Mouse (Mus musculus) neural tube, embryonic 13.5 days (tissue): ENCODE measurements around the gene Crtc1. TPM values are rescaled to one million over a fixed set of nuclear protein-coding genes. Genes with fewer than 3 reads are reported as not detected.

Experiments
- ATAC-seq: fragments of 200-750 bp; cut with Nextera tagmentation; 2 replicates; pipeline ENCODE4 v1.8.0; 2017; ENCODE audit warnings: low read depth, mild to moderate bottlenecking, moderate TSS enrichment, moderate library complexity
- H3K27ac ChIP-seq: fragments of 300-500 bp; sonication (generic); replicated peaks from 2 replicates; pipeline ENCODE4 v1.5.1; 2015; ENCODE audit warnings: moderate library complexity, mild to moderate bottlenecking, inconsistent platforms
- H3K27me3 ChIP-seq: fragments of 300-500 bp; sonication (generic); 2 replicates; pipeline ENCODE4 v1.6.1; 2015; ENCODE audit warnings: mild to moderate bottlenecking, inconsistent platforms
- H3K36me3 ChIP-seq: fragments of 300-500 bp; sonication (generic); 2 replicates; pipeline ENCODE4 v1.6.1; 2015; ENCODE audit warnings: mild to moderate bottlenecking, inconsistent platforms
- H3K4me1 ChIP-seq: fragments of 300-500 bp; sonication (generic); replicated peaks from 2 replicates; pipeline ENCODE4 v1.6.1; 2015; ENCODE audit warnings: inconsistent platforms
- H3K4me2 ChIP-seq: fragments of 300-500 bp; sonication (generic); 2 replicates; pipeline ENCODE4 v1.6.1; 2015; ENCODE audit warnings: inconsistent platforms, mild to moderate bottlenecking, moderate library complexity
- H3K4me3 ChIP-seq: fragments of 300-500 bp; sonication (generic); 2 replicates; pipeline ENCODE4 v1.5.1; 2015; ENCODE audit warnings: mild to moderate bottlenecking, inconsistent platforms
- H3K9ac ChIP-seq: fragments of 300-500 bp; sonication (generic); 2 replicates; pipeline ENCODE4 v1.6.1; 2015; ENCODE audit warnings: moderate library complexity, mild to moderate bottlenecking, inconsistent platforms
- H3K9me3 ChIP-seq: fragments of 300-500 bp; sonication (generic); 2 replicates; pipeline ENCODE4 v1.6.1; 2016; ENCODE audit warnings: inconsistent platforms
- WGBS: fragments of 180-500 bp; shearing (Covaris S2); methylation state at CpG from one replicate; pipeline ENCODE4 v1.1.7; 2015; 5-methylcytosine and 5-hydroxymethylcytosine counted together
- polyA plus RNA-seq: library from polyadenylated mRNA; unstranded; fragments of >200 nt; fragmentation: Nextera tagmentation; extraction: Ambion mirVana; gene quantifications from 2 replicates; pipeline ENCODE4 v1.2.1, GENCODE M21; 2015

Crtc1 gene
- polyA plus RNA-seq, 1 experiment from 2014 or later = 33.7 TPM

- peak within 1 kb of the TSS; percentile 50 for H3K4me2 ChIP-seq
- no peak within 1 kb of the TSS for H3K27ac ChIP-seq
- no peaks in the 10 kb centered on the region for H3K36me3 ChIP-seq
- H3K4me1 ChIP-seq = peaks cover 29% of the 10 kb centered on the region
- H3K27me3 ChIP-seq = peaks cover 74% of the 10 kb centered on the region
- 0 out of 2 replicates have a peak, but pooled peaks cover 2% of the 10 kb centered on the region for H3K9me3 ChIP-seq
- WGBS = 2% methylated on average over 47 of the region's 47 CpGs
- H3K4me3 ChIP-seq = peak within 1 kb of the TSS; percentile 31
- H3K9ac ChIP-seq = no peak within 1 kb of the TSS
- 0 out of 2 replicates have a peak, but pooled peaks have one; percentile 3 for ATAC-seq
Observed at GRCm38 (mm10) chr8:70373397-70374317, 65.7 kb downstream of the Crtc1 start, which contains the start of gene Comp. Gene Comp, plus strand, starts transcription at chr8:70373558.

- 37% methylated on average over 6 of the region's 6 CpGs for WGBS
- peaks cover 57% of the 10 kb centered on the region for H3K27me3 ChIP-seq
- no peak overlapping the region for H3K9ac ChIP-seq
- 0 out of 2 replicates have a peak, but pooled peaks cover 2% of the 10 kb centered on the region for H3K9me3 ChIP-seq
- peaks cover 29% of the 10 kb centered on the region for H3K4me1 ChIP-seq
- H3K4me2 ChIP-seq = no peak overlapping the region
- ATAC-seq = no peak
- H3K36me3 ChIP-seq = no peaks in the 10 kb centered on the region
- H3K4me3 ChIP-seq = no peak overlapping the region
- no peak overlapping the region for H3K27ac ChIP-seq
Observed at GRCm38 (mm10) chr8:70371951-70372350, 67.4 kb downstream of the Crtc1 start.

- 78% methylated on average over 7 of the region's 7 CpGs for WGBS
- Histone ChIP-seq H3K9ac (no peak overlapping the region), H3K9me3 (0 out of 2 replicates have a peak, but pooled peaks cover 2% of the 10 kb centered on the region), H3K36me3 (no peaks in the 10 kb centered on the region), H3K4me3 (no peak overlapping the region), H3K4me1 (peaks cover 22% of the 10 kb centered on the region), H3K27ac (no peak overlapping the region), H3K27me3 (peaks cover 42% of the 10 kb centered on the region), H3K4me2 (no peak overlapping the region)
- no peak for ATAC-seq
Observed at GRCm38 (mm10) chr8:70370476-70370875, 68.9 kb downstream of the Crtc1 start.

GRCm38 (mm10) chr8:70366588-70366987 is 72.8 kb downstream of the Crtc1 start:
- Histone ChIP-seq H3K27me3 (peaks cover 3% of the 10 kb centered on the region), H3K4me1 (no peaks in the 10 kb centered on the region), H3K4me3 (no peak overlapping the region), H3K4me2 (no peak overlapping the region), H3K9ac (no peak overlapping the region), H3K27ac (no peak overlapping the region), H3K9me3 (no peaks in the 10 kb centered on the region), H3K36me3 (no peaks in the 10 kb centered on the region)
- no peak for ATAC-seq
- WGBS = 69% methylated on average over 5 of the region's 5 CpGs

GRCm38 (mm10) chr8:70364066-70364465 is 75.3 kb downstream of the Crtc1 start:
- no peaks in the 10 kb centered on the region for H3K36me3 ChIP-seq
- WGBS = 36% methylated on average over 5 of the region's 5 CpGs
- H3K27ac ChIP-seq = no peak overlapping the region
- H3K4me1 ChIP-seq = no peaks in the 10 kb centered on the region
- ATAC-seq = no peak
- no peaks in the 10 kb centered on the region for H3K9me3 ChIP-seq
- no peaks in the 10 kb centered on the region for H3K27me3 ChIP-seq
- H3K9ac ChIP-seq = no peak overlapping the region
- H3K4me2 ChIP-seq = no peak overlapping the region
- no peak overlapping the region for H3K4me3 ChIP-seq

- H3K9ac ChIP-seq = peak overlapping the region; percentile 5; the same call in 1 of the 2 replicates
Observed at GRCm38 (mm10) chr8:70361484-70362032, 77.8 kb downstream of the Crtc1 start.

GRCm38 (mm10) chr8:70360769-70361168 is 78.6 kb downstream of the Crtc1 start:
- H3K36me3 ChIP-seq = no peaks in the 10 kb centered on the region
- ATAC-seq = no peak
- H3K4me3 ChIP-seq = no peak overlapping the region
- no peak overlapping the region for H3K9ac ChIP-seq
- 53% methylated on average over 4 of the region's 4 CpGs for WGBS
- 0 out of 2 replicates have a peak, but pooled peaks cover 4% of the 10 kb centered on the region for H3K27me3 ChIP-seq
- H3K9me3 ChIP-seq = no peaks in the 10 kb centered on the region
- no peak overlapping the region for H3K4me2 ChIP-seq
- H3K4me1 ChIP-seq = no peaks in the 10 kb centered on the region
- no peak overlapping the region for H3K27ac ChIP-seq

More at GRCm38 (mm10) chr8:70361484-70362032, 77.8 kb downstream of the Crtc1 start:
- ATAC-seq = no peak
- no peaks in the 10 kb centered on the region for H3K4me1 ChIP-seq
- 0 out of 2 replicates have a peak, but pooled peaks cover 4% of the 10 kb centered on the region for H3K27me3 ChIP-seq
- no peaks in the 10 kb centered on the region for H3K9me3 ChIP-seq
- WGBS = 77% methylated on average over 10 of the region's 10 CpGs
- no peak overlapping the region for H3K27ac ChIP-seq
- H3K4me3 ChIP-seq = no peak overlapping the region
- no peaks in the 10 kb centered on the region for H3K36me3 ChIP-seq
- no peak overlapping the region for H3K4me2 ChIP-seq

GRCm38 (mm10) chr8:70359411-70359810 is 80.0 kb downstream of the Crtc1 start:
- H3K4me2 ChIP-seq = no peak overlapping the region
- H3K36me3 ChIP-seq = no peaks in the 10 kb centered on the region
- H3K9ac ChIP-seq = no peak overlapping the region
- H3K27ac ChIP-seq = no peak overlapping the region
- H3K9me3 ChIP-seq = no peaks in the 10 kb centered on the region
- ATAC-seq = no peak
- no peaks in the 10 kb centered on the region; the same call in 1 of the 2 replicates for H3K4me1 ChIP-seq
- H3K4me3 ChIP-seq = no peak overlapping the region
- 35% methylated on average over 3 of the region's 3 CpGs for WGBS
- 0 out of 2 replicates have a peak, but pooled peaks cover 4% of the 10 kb centered on the region for H3K27me3 ChIP-seq

- Histone ChIP-seq H3K9me3 (no peaks in the 10 kb centered on the region), H3K9ac (no peak overlapping the region), H3K4me1 (peaks cover 23% of the 10 kb centered on the region), H3K4me2 (no peak overlapping the region), H3K4me3 (no peak overlapping the region), H3K27ac (no peak overlapping the region), H3K36me3 (no peaks in the 10 kb centered on the region), H3K27me3 (0 out of 2 replicates have a peak, but pooled peaks cover 4% of the 10 kb centered on the region)
- no peak for ATAC-seq
- WGBS = 88% methylated on average over 1 of the region's 1 CpGs
Observed at GRCm38 (mm10) chr8:70356111-70356510, 83.3 kb downstream of the Crtc1 start.

GRCm38 (mm10) chr8:70354004-70354403 is 85.4 kb downstream of the Crtc1 start:
- peak overlapping the region; percentile 74 for H3K4me2 ChIP-seq
- H3K27me3 ChIP-seq = 0 out of 2 replicates have a peak, but pooled peaks cover 4% of the 10 kb centered on the region
- WGBS = 70% methylated on average over 4 of the region's 4 CpGs
- H3K9me3 ChIP-seq = no peaks in the 10 kb centered on the region
- H3K4me3 ChIP-seq = peak overlapping the region; percentile 100
- peaks cover 44% of the 10 kb centered on the region for H3K4me1 ChIP-seq
- H3K27ac ChIP-seq = peak overlapping the region; percentile 88
- H3K36me3 ChIP-seq = peaks cover 5% of the 10 kb centered on the region
- ATAC-seq = peak; percentile 6; the same call in 1 of the 2 replicates
- H3K9ac ChIP-seq = peak overlapping the region; percentile 98

GRCm38 (mm10) chr8:70353194-70353817 is 86.1 kb downstream of the Crtc1 start, which contains the start of gene Upf1:
Gene Upf1, minus strand, starts transcription at chr8:70353278.
- ATAC-seq = peak; percentile 89
- under 1% methylated on average over 62 of the region's 69 CpGs for WGBS
- peaks cover 12% of the 10 kb centered on the region for H3K36me3 ChIP-seq
- peaks cover 51% of the 10 kb centered on the region for H3K4me1 ChIP-seq
- H3K27ac ChIP-seq = peak within 1 kb of the TSS; percentile 90
- peak within 1 kb of the TSS; percentile 98 for H3K9ac ChIP-seq
- H3K4me2 ChIP-seq = peak within 1 kb of the TSS; percentile 100
- H3K27me3 ChIP-seq = no peaks in the 10 kb centered on the region
- peak within 1 kb of the TSS; percentile 100 for H3K4me3 ChIP-seq
- no peaks in the 10 kb centered on the region for H3K9me3 ChIP-seq
